Mouse (Mus musculus) heart, postnatal 25 days (tissue): ENCODE data around the gene Tomm7. TPM values are rescaled to one million over a fixed set of nuclear protein-coding genes. Genes with fewer than 3 reads are reported as not detected.

Source experiments
- total RNA-seq, 2 experiments: library from RNA; stranded (reverse); gene quantifications; 2 replicates each; pipeline ENCODE4 v1.2.3; 2021

The Tomm7 gene
- total RNA-seq, 2 experiments from 2014 or later = 102 to 106 TPM

Other genes with a start within 250 kb of the Tomm7 start
- 10 to 100 TPM; 39.9 to 40.4 TPM for gene Srpk2, start 159.5 kb downstream of the Tomm7 start, total RNA-seq
- gene Pus7, start 60.5 kb downstream of the Tomm7 start, total RNA-seq = 1 to 10 TPM; 8.6 to 9.4 TPM
- 10 to 100 TPM; 11.3 to 12.5 TPM for gene Rint1, start 56.5 kb downstream of the Tomm7 start, total RNA-seq
- gene Fam126a, start 186.5 kb upstream of the Tomm7 start, total RNA-seq = 10 to 100 TPM; 35.8 to 42.9 TPM